Mouse (Mus musculus) thymus, adult 2 months (tissue): ENCODE data around the gene 1190007I07Rik. TPM values are rescaled to one million over a fixed set of nuclear protein-coding genes. Genes with fewer than 3 reads are reported as not detected.
A peak's percentile ranks its signal among the peaks of the same experiment; 100 is the strongest.

Experiments
- DNase-seq: peaks from one replicate; pipeline ENCODE4 v3.0.0; 2021
- H3K27ac ChIP-seq: fragments of 200-500 bp; 2 replicates; pipeline ENCODE4 v1.5.1; 2012; ENCODE audit warnings: low read length, control low read depth; ENCODE audit not compliant: control insufficient read depth, insufficient read depth
- H3K27me3 ChIP-seq: fragments of 200-500 bp; 2 replicates; pipeline ENCODE4 v1.6.1; 2012; ENCODE audit warnings: mild to moderate bottlenecking, low read length, moderate library complexity, mixed read lengths; ENCODE audit not compliant: control insufficient read depth, insufficient read depth
- H3K36me3 ChIP-seq: fragments of 200-500 bp; 2 replicates; pipeline ENCODE4 v1.6.1; 2012; ENCODE audit warnings: mild to moderate bottlenecking, low read length, moderate library complexity; ENCODE audit not compliant: control insufficient read depth, insufficient read depth
- H3K4me1 ChIP-seq: fragments of 200-500 bp; replicated peaks from 2 replicates; pipeline ENCODE4 v1.6.1; 2012; ENCODE audit warnings: low read length; ENCODE audit not compliant: control insufficient read depth, insufficient read depth
- H3K4me3 ChIP-seq: fragments of 200-500 bp; 2 replicates; pipeline ENCODE4 v1.5.1; 2012; ENCODE audit warnings: mild to moderate bottlenecking, low read length, control low read depth, moderate library complexity; ENCODE audit not compliant: control insufficient read depth, insufficient read depth
- CTCF ChIP-seq: fragments of 200-500 bp; IDR thresholded peaks from 2 replicates; pipeline ENCODE4 v1.5.1; 2012; ENCODE audit warnings: mild to moderate bottlenecking, control low read depth, low read length, moderate library complexity, borderline replicate concordance; ENCODE audit not compliant: control insufficient read depth, poor library complexity, insufficient read depth; ENCODE audit errors: extremely low read depth
- POLR2A ChIP-seq: fragments of 200-500 bp; IDR thresholded peaks from 2 replicates; pipeline ENCODE4 v1.6.1; 2012; ENCODE audit warnings: mild to moderate bottlenecking, low read length, control low read depth, moderate library complexity; ENCODE audit not compliant: control insufficient read depth, poor library complexity, insufficient read depth; ENCODE audit errors: extremely low read depth
- WGBS: fragments of 180-500 bp; shearing (Covaris S2); methylation state at CpG from one replicate; pipeline ENCODE4 v1.1.7; 2018; 5-methylcytosine and 5-hydroxymethylcytosine counted together
- polyA plus RNA-seq: library from polyadenylated mRNA; depleted of rRNA; stranded (reverse); fragments of >200 nt; gene quantifications from 2 replicates; pipeline ENCODE4 v1.2.3, GENCODE M21; 2012; rRNA removed

The 1190007I07Rik gene
- polyA plus RNA-seq, result 56.9 and 67.7 TPM in 2 replicates

DNA sequence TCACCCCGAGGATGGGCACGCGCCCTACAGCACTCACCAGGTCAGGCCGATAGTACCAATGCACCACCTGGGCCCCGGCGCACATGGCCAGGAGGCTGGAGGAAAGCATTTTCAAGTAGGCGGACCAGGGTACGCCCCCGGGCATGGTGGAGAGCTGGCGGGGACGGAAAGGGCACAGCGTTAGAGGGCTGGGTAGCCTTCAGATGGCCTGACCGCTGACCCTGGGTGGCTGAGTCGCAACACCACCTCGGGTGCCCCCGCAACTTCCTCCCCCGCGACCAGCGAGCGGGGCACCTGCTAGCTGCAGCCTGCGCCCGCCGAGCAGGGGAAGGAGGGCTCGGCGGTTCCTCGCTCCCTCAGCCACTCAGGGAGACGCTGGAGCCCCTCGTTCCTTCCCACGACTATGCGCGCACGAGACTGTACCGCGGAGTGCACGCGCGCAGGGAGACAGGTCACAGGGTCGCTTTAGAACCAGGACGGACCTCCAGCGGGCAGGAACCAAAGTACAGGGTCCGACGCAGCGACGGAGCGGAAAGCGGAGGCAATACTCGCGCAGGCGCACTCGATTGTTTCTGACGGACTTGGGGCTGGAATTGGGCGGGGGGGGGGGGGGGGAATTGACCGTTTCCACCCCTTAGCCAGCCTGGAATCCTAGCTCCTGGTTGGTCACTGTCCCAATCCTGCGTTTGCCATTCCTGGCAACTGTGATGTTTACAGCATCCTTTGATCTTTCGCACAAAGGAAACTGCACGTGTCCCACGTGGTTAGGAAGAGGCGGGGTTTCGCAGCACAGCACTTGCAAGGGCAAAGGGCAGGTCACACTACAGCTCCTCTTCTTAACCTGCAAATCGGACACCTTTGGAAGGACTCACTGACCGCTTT, at the start of gene 1190007I07Rik:
1190007I07Rik (minus strand) TSS at position 558 of the 882 bp plus-strand sequence.
- under 1% methylated on average over 61 of the region's 61 CpGs for WGBS
- 0 out of 2 replicates have a peak, but pooled peaks have one; percentile 34 for TF ChIP-seq POLR2A
- no peak for TF ChIP-seq CTCF
- no peaks in the 10 kb centered on the region for H3K36me3 ChIP-seq

GRCm38 (mm10) chr10:82670205-82670604, 47.2 kb upstream of the 1190007I07Rik start:
- Histone ChIP-seq H3K4me3 (no peak overlapping the region), H3K27me3 (no peaks in the 10 kb centered on the region; the same call in 1 of the 2 replicates), H3K4me1 (peaks cover 6% of the 10 kb centered on the region), H3K27ac (no peak overlapping the region), H3K36me3 (no peaks in the 10 kb centered on the region)
- WGBS, result 36% methylated on average over 6 of the region's 6 CpGs
- DNase-seq, result no peak
- no peak for TF ChIP-seq CTCF
- no peak for TF ChIP-seq POLR2A

More for the DNA sequence above, at the start of gene 1190007I07Rik:
- Histone ChIP-seq H3K27me3 (no peaks in the 10 kb centered on the region), H3K4me3 (peak within 1 kb of the TSS; percentile 58), H3K27ac (no peak within 1 kb of the TSS; the same call in 1 of the 2 replicates), H3K4me1 (no peaks in the 10 kb centered on the region)
- DNase-seq, result peak; percentile 82

DNA sequence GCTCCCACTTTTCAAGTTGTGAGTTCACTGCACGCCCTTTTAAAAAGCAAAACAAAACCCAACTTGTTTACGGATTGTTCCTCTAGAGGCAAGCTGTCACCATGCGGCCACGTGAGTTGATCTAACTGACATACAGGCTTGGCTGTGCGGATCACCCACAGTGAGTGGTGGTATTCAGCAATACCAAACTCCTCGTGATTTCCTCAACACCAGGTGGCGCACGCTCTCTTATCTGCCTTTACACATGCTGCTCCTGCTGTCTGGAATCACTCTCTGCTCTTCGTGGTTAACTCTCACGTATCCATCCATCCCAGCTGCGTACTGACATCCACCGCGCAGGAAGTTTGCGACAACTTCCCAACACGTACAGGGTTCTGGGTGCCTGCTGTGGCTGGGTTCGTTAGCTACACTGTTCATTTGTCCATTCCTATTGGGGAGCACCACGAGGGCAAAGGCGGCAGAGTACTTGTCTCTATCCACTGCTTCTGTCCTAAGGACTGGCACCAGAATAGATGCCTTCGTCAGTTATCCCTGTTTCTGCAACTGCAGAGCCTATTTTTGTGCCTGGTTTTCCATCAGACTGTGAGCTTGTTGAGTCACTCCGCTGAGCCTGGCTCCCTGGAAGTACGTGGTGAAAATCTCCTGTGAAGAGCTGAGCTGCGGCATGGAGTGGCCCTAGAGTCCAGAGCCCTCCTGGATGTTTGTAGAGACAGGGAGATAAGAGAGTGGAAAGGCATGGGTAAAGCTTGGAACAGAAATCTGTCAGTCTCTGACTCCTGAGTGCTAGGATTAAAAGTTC, 43.6 kb upstream of the 1190007I07Rik start:
- H3K36me3 ChIP-seq, result no peaks in the 10 kb centered on the region
- H3K27me3 ChIP-seq, result no peaks in the 10 kb centered on the region; the same call in 1 of the 2 replicates
- peak; percentile 90 for DNase-seq
- H3K4me1 ChIP-seq, result peaks cover 9% of the 10 kb centered on the region
- 23% methylated on average over 22 of the region's 22 CpGs for WGBS
- no peak overlapping the region for H3K4me3 ChIP-seq
- H3K27ac ChIP-seq, result no peak overlapping the region
- TF ChIP-seq POLR2A (no peak), CTCF (peak; percentile 73; the same call in 1 of the 2 replicates)

DNA sequence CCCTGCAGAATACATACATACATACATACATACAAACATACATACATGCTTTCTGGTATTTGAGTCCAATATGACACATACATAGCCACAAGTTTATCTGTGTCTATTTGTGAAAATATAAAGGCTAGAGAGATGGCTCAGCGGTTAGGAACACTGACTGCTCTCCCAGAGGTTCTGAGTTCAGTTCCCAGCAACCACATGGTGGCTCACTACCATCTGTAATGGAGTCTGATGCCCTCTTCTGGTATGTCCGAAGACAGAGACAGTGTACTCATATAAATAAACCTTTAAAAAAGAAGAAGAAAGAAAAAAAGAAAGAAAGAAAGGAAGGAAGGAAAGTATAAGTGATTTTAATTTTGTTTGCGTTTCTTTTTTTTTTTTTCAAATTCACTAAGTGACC, 42.9 kb upstream of the 1190007I07Rik start:
- TF ChIP-seq POLR2A, result no peak
- no peak for TF ChIP-seq CTCF
- DNase-seq, result no peak
- 71% methylated on average over 3 of the region's 3 CpGs for WGBS
- Histone ChIP-seq H3K4me1 (peaks cover 13% of the 10 kb centered on the region), H3K27ac (no peak overlapping the region), H3K36me3 (no peaks in the 10 kb centered on the region), H3K27me3 (no peaks in the 10 kb centered on the region; the same call in 1 of the 2 replicates), H3K4me3 (no peak overlapping the region)

GRCm38 (mm10) chr10:82663289-82663688, 40.3 kb upstream of the 1190007I07Rik start:
- Histone ChIP-seq H3K4me3 (no peak overlapping the region), H3K4me1 (peaks cover 13% of the 10 kb centered on the region), H3K27ac (no peak overlapping the region), H3K27me3 (no peaks in the 10 kb centered on the region), H3K36me3 (no peaks in the 10 kb centered on the region)
- TF ChIP-seq POLR2A (no peak), CTCF (no peak)
- no peak for DNase-seq
- WGBS, result 87% methylated on average over 2 of the region's 2 CpGs
